Mouse (Mus musculus) myocyte (in vitro differentiated cells): ENCODE results near the gene Adgrb3.

ENCODE experiments used
- E2F4 ChIP-seq: IDR thresholded peaks from one replicate; pipeline ENCODE4 v1.6.1; 2011; ENCODE audit warnings: mild to moderate bottlenecking, control low read depth, moderate library complexity; ENCODE audit not compliant: insufficient read depth
- MAX ChIP-seq: IDR thresholded peaks from one replicate; pipeline ENCODE4 v1.6.1; 2011; ENCODE audit warnings: low read depth, mild to moderate bottlenecking, control low read depth
- MYOD1 ChIP-seq, 3 experiments: IDR thresholded peaks; one replicate each; pipeline ENCODE4 v1.6.1; 2011; ENCODE audit warnings: control low read depth in 2 of 3, low read depth in 2 of 3, mild to moderate bottlenecking in 2 of 3, moderate library complexity in 1 of 3; ENCODE audit not compliant: insufficient read length in 2 of 3, control insufficient read depth in 1 of 3
- POLR2A ChIP-seq: IDR thresholded peaks from one replicate; pipeline ENCODE4 v1.6.1; 2011; ENCODE audit warnings: low read depth, mild to moderate bottlenecking, control low read depth, moderate library complexity; ENCODE audit not compliant: insufficient read length
- POLR2AphosphoS2 ChIP-seq: IDR thresholded peaks from one replicate; pipeline ENCODE4 v1.6.1; 2011; ENCODE audit warnings: low read depth, control low read depth; ENCODE audit not compliant: insufficient read length
- USF1 ChIP-seq: IDR thresholded peaks from one replicate; pipeline ENCODE4 v1.6.1; 2011; ENCODE audit warnings: low read depth, mild to moderate bottlenecking, control low read depth, moderate library complexity

- no peak for TF ChIP-seq POLR2A
- TF ChIP-seq USF1, result no peak
- no peak for TF ChIP-seq POLR2AphosphoS2
- no peak for TF ChIP-seq MYOD1 (IDR thresholded peaks at IDR 0.05; ENCODE audit: control insufficient read depth in 1 of 3, insufficient read length in 2 of 3, low read depth in 2 of 3)
- no peak for TF ChIP-seq MAX
- no peak for TF ChIP-seq E2F4
Measured at GRCm38 (mm10) chr1:25057212-25057611, 772.3 kb downstream of the Adgrb3 start.
